Mouse (Mus musculus): ENCODE data around the gene Tgif1.

DNA sequence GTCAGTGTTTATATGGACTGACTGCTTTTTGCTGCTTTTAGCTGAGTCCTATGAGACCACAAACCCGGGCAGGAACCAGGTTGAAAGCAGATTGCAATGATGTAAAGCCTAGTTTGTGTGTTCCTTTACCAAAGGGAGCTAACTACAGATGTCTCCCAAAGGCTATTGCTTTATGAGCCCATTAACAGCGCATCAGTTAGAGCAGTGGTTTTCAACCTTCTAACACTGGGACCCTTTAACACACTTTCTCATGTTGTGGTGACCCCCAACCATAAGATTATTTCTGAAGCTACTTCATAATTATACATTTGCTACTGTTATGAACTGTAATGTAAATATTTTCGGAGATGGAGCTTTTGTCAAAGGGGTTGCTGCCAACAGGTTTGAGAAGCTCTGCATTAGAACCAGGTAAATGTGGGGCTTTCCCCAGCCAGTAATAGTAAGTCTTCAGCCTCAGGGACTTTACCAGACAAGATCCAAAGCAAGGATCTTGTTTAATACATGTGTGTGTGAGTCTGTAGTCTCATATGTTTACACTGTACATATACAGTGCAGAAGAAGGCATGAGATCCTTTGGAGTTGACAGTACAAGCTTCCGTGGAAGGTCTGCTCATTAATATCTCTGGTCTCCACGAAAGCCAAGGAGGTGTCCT, 15.4 kb upstream of the Tgif1 start:
- TF ChIP-seq CTCF (conservative IDR thresholded peaks at IDR 0.05; ENCODE audit: low read length) (no peak), POU5F1 (IDR thresholded peaks at IDR 0.05; ENCODE audit: borderline replicate concordance, low read length) (no peak), NANOG (IDR thresholded peaks at IDR 0.05; ENCODE audit: borderline replicate concordance, low read length) (no peak)
